Mouse (Mus musculus) olfactory bulb, adult 2 months (tissue): ENCODE data around the gene Fsd2.

Source experiments
- CTCF ChIP-seq: fragments of 200-500 bp; IDR thresholded peaks from 2 replicates; pipeline ENCODE4 v1.5.1; 2012; ENCODE audit warnings: low read depth, mild to moderate bottlenecking, low read length, moderate library complexity; ENCODE audit not compliant: insufficient read depth
- POLR2A ChIP-seq: fragments of 200-500 bp; IDR thresholded peaks from 2 replicates; pipeline ENCODE4 v1.6.1; 2012; ENCODE audit warnings: mild to moderate bottlenecking, low read depth, low read length, moderate library complexity; ENCODE audit not compliant: insufficient read depth

DNA sequence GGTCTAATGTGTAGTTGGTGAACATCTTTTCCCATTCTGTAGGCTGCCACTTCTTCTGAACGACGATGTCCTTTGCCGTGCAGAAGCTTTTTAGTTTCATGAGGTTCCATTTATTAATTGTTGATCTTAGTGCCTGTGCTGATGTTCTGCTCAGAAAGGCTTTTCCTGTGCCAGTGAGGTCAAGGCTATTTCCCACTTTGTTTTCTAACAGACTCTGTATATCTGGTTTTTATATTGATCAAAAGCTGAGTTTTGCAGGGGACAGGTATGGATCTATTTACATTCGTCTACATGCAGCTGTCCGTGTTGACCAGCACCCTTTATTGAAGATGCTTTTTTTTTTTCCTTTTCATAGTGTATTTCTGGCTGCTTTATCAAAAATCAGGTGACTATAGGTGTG lies 12.6 kb upstream of the Fsd2 start:
- TF ChIP-seq CTCF (no peak), POLR2A (no peak)
